Mouse (Mus musculus) ES-E14 (cell line): ENCODE results near the gene Cfap57.

Experiments
- HCFC1 ChIP-seq: IDR thresholded peaks from 2 replicates; pipeline ENCODE4 v1.6.1; 2012; ENCODE audit warnings: low read length, inconsistent platforms, borderline replicate concordance; ENCODE audit not compliant: insufficient read depth
- MAFK ChIP-seq: IDR thresholded peaks from 2 replicates; pipeline ENCODE4 v1.6.1; 2014; ENCODE audit warnings: mild to moderate bottlenecking, low read depth, low read length, inconsistent platforms; ENCODE audit not compliant: insufficient read depth
- ZC3H11A ChIP-seq: IDR thresholded peaks from 2 replicates; pipeline ENCODE4 v1.6.1; 2012; ENCODE audit warnings: low read depth, mild to moderate bottlenecking, inconsistent platforms, low read length, borderline replicate concordance
- ZNF384 ChIP-seq: IDR thresholded peaks from 2 replicates; pipeline ENCODE4 v1.6.1; 2012; ENCODE audit warnings: low read depth, low read length, inconsistent platforms

DNA sequence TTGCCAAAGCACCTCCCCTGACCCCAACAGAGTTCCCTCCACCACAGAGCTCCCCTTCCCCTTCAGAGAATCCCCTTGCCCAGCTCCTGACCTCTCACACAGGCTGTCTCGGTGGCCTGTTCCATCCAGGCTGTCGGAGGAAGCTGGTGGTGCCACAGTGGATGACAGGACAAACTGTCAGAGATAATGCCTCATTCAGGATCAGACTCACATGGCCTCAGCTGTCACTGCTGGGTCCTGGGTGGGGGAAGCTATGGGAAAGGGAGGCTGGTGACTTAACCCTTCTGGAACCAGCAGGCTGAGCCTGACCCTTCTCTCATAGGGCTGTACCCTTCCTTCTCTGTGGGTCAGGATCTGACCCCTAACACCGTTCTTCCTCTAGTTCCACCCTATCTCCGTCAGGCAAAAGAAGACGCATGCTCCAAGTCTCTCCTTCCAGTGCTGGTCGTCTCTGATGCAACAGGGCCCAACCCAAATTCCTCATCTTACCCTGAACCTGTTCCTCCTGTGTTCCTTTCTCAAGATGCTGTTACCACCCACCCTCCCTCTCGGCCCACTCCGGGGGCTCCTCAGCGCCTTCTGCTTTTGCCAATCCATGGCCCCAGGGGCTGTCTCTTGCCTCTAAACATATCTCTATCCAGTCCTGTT is 77.9 kb downstream of the Cfap57 start:
- TF ChIP-seq ZNF384 (no peak), MAFK (no peak), ZC3H11A (no peak), HCFC1 (no peak)
